Mouse (Mus musculus): ENCODE results near the gene Cbx5. TPM values are rescaled to one million over a fixed set of nuclear protein-coding genes. Genes with fewer than 3 reads are reported as not detected.

Gene Cbx5
- polyA plus RNA-seq, 1 experiment = 52.3 TPM

GRCm38 (mm10) chr15:103178767-103179166, 60.8 kb downstream of the Cbx5 start:
- Histone ChIP-seq H3K4me3 (ENCODE audit: insufficient read depth, poor library complexity, severe bottlenecking) (no peak overlapping the region), H3K36me3 (ENCODE audit: control insufficient read depth, insufficient read depth) (no peaks in the 10 kb centered on the region), H3K79me2 (ENCODE audit: control insufficient read depth, insufficient read depth) (no peaks in the 10 kb centered on the region), H3ac (ENCODE audit: control insufficient read depth, insufficient read length, low read depth) (no peak overlapping the region), H3K27me3 (ENCODE audit: control insufficient read depth, insufficient read depth, insufficient read length) (no peaks in the 10 kb centered on the region), H3K79me3 (ENCODE audit: low read depth) (no peaks in the 10 kb centered on the region)
- TF ChIP-seq CEBPB (IDR thresholded peaks at IDR 0.05; ENCODE audit: low read depth) (no peak), MAX (IDR thresholded peaks at IDR 0.05) (no peak), MYOG (IDR thresholded peaks at IDR 0.05; ENCODE audit: control insufficient read depth, extremely low read depth, insufficient read length) (no peak), FOSL1 (IDR thresholded peaks at IDR 0.05; ENCODE audit: insufficient read depth, low read length, poor library complexity, severe bottlenecking) (no peak), MYOD1 (IDR thresholded peaks at IDR 0.05; ENCODE audit: control insufficient read depth, insufficient read length, low read depth) (no peak), CTCF (IDR thresholded peaks at IDR 0.05; ENCODE audit: control insufficient read depth, insufficient read depth, insufficient read length) (no peak), USF1 (IDR thresholded peaks at IDR 0.05; ENCODE audit: low read depth) (no peak)

- Histone ChIP-seq H3K36me3 (ENCODE audit: control insufficient read depth, insufficient read depth) (no peaks in the 10 kb centered on the region), H3K27me3 (ENCODE audit: control insufficient read depth, insufficient read depth, insufficient read length) (no peaks in the 10 kb centered on the region), H3K79me3 (ENCODE audit: low read depth) (no peaks in the 10 kb centered on the region), H3ac (ENCODE audit: control insufficient read depth, insufficient read length, low read depth) (no peak overlapping the region), H3K79me2 (ENCODE audit: control insufficient read depth, insufficient read depth) (no peaks in the 10 kb centered on the region), H3K4me3 (ENCODE audit: insufficient read depth, poor library complexity, severe bottlenecking) (no peak overlapping the region)
- TF ChIP-seq CTCF (IDR thresholded peaks at IDR 0.05; ENCODE audit: control insufficient read depth, insufficient read depth, insufficient read length) (peak; percentile 93), CEBPB (IDR thresholded peaks at IDR 0.05; ENCODE audit: low read depth) (no peak)
These were observed 61.5 kb downstream of the Cbx5 start for GRCm38 (mm10) chr15:103178137-103178536.

- no peaks in the 10 kb centered on the region for H3K79me2 ChIP-seq (ENCODE audit: control insufficient read depth, insufficient read depth)
- H3K4me3 ChIP-seq (ENCODE audit: insufficient read depth, poor library complexity, severe bottlenecking) = no peak overlapping the region
- no peaks in the 10 kb centered on the region for H3K27me3 ChIP-seq (ENCODE audit: control insufficient read depth, insufficient read depth, insufficient read length)
- H3ac ChIP-seq (ENCODE audit: control insufficient read depth, insufficient read length, low read depth) = no peak overlapping the region
- H3K79me3 ChIP-seq (ENCODE audit: low read depth) = no peaks in the 10 kb centered on the region
- H3K36me3 ChIP-seq (ENCODE audit: control insufficient read depth, insufficient read depth) = no peaks in the 10 kb centered on the region
- TF ChIP-seq FOSL1 (IDR thresholded peaks at IDR 0.05; ENCODE audit: insufficient read depth, low read length, poor library complexity, severe bottlenecking) (no peak), MYOG (IDR thresholded peaks at IDR 0.05; ENCODE audit: control insufficient read depth, extremely low read depth, insufficient read length) (no peak), USF1 (IDR thresholded peaks at IDR 0.05; ENCODE audit: low read depth) (no peak), MYOD1 (IDR thresholded peaks at IDR 0.05; ENCODE audit: control insufficient read depth, insufficient read length, low read depth) (no peak), CTCF (IDR thresholded peaks at IDR 0.05; ENCODE audit: control insufficient read depth, insufficient read depth, insufficient read length) (no peak), CEBPB (IDR thresholded peaks at IDR 0.05; ENCODE audit: low read depth) (no peak), MAX (IDR thresholded peaks at IDR 0.05) (no peak)
These were observed 62.0 kb downstream of the Cbx5 start for GRCm38 (mm10) chr15:103177611-103178041.

GRCm38 (mm10) chr15:103176874-103177421, 62.7 kb downstream of the Cbx5 start:
- Histone ChIP-seq H3K79me3 (ENCODE audit: low read depth) (no peaks in the 10 kb centered on the region), H3ac (ENCODE audit: control insufficient read depth, insufficient read length, low read depth) (peak overlapping the region; percentile 6), H3K4me3 (ENCODE audit: insufficient read depth, poor library complexity, severe bottlenecking) (no peak overlapping the region), H3K36me3 (ENCODE audit: control insufficient read depth, insufficient read depth) (no peaks in the 10 kb centered on the region), H3K79me2 (ENCODE audit: control insufficient read depth, insufficient read depth) (no peaks in the 10 kb centered on the region), H3K27me3 (ENCODE audit: control insufficient read depth, insufficient read depth, insufficient read length) (no peaks in the 10 kb centered on the region)
- TF ChIP-seq MAX (IDR thresholded peaks at IDR 0.05) = peak; percentile 57
- no peak for TF ChIP-seq MYOG (IDR thresholded peaks at IDR 0.05; ENCODE audit: control insufficient read depth, extremely low read depth, insufficient read length)
- TF ChIP-seq FOSL1 (IDR thresholded peaks at IDR 0.05; ENCODE audit: insufficient read depth, low read length, poor library complexity, severe bottlenecking) = no peak
- no peak for TF ChIP-seq CEBPB (IDR thresholded peaks at IDR 0.05; ENCODE audit: low read depth)
- TF ChIP-seq MYOD1 (IDR thresholded peaks at IDR 0.05; ENCODE audit: control insufficient read depth, insufficient read length, low read depth) = no peak
- TF ChIP-seq CTCF (IDR thresholded peaks at IDR 0.05; ENCODE audit: control insufficient read depth, insufficient read depth, insufficient read length) = peak; percentile 99
- peak; percentile 58 for TF ChIP-seq USF1 (IDR thresholded peaks at IDR 0.05; ENCODE audit: low read depth)

- TF ChIP-seq FOSL1 (IDR thresholded peaks at IDR 0.05; ENCODE audit: insufficient read depth, low read length, poor library complexity, severe bottlenecking) (no peak), MAX (IDR thresholded peaks at IDR 0.05) (no peak), CTCF (IDR thresholded peaks at IDR 0.05; ENCODE audit: control insufficient read depth, insufficient read depth, insufficient read length) (no peak), MYOD1 (IDR thresholded peaks at IDR 0.05; ENCODE audit: control insufficient read depth, insufficient read length, low read depth) (no peak), MYOG (IDR thresholded peaks at IDR 0.05; ENCODE audit: control insufficient read depth, extremely low read depth, insufficient read length) (no peak), USF1 (IDR thresholded peaks at IDR 0.05; ENCODE audit: low read depth) (no peak), CEBPB (IDR thresholded peaks at IDR 0.05; ENCODE audit: low read depth) (no peak)
- no peaks in the 10 kb centered on the region for H3K27me3 ChIP-seq (ENCODE audit: control insufficient read depth, insufficient read depth, insufficient read length)
- H3K79me2 ChIP-seq (ENCODE audit: control insufficient read depth, insufficient read depth) = no peaks in the 10 kb centered on the region
- no peaks in the 10 kb centered on the region for H3K79me3 ChIP-seq (ENCODE audit: low read depth)
- H3ac ChIP-seq (ENCODE audit: control insufficient read depth, insufficient read length, low read depth) = no peak overlapping the region
- no peaks in the 10 kb centered on the region for H3K36me3 ChIP-seq (ENCODE audit: control insufficient read depth, insufficient read depth)
- no peak overlapping the region for H3K4me3 ChIP-seq (ENCODE audit: insufficient read depth, poor library complexity, severe bottlenecking)
These were observed 66.4 kb downstream of the Cbx5 start for GRCm38 (mm10) chr15:103173251-103173650.

- Histone ChIP-seq H3K79me3 (ENCODE audit: low read depth) (no peaks in the 10 kb centered on the region), H3K79me2 (ENCODE audit: control insufficient read depth, insufficient read depth) (no peaks in the 10 kb centered on the region), H3ac (ENCODE audit: control insufficient read depth, insufficient read length, low read depth) (no peak overlapping the region), H3K27me3 (ENCODE audit: control insufficient read depth, insufficient read depth, insufficient read length) (no peaks in the 10 kb centered on the region), H3K4me3 (ENCODE audit: insufficient read depth, poor library complexity, severe bottlenecking) (no peak overlapping the region), H3K36me3 (ENCODE audit: control insufficient read depth, insufficient read depth) (no peaks in the 10 kb centered on the region)
- TF ChIP-seq CTCF (IDR thresholded peaks at IDR 0.05; ENCODE audit: control insufficient read depth, insufficient read depth, insufficient read length) (peak; percentile 87), MYOD1 (IDR thresholded peaks at IDR 0.05; ENCODE audit: control insufficient read depth, insufficient read length, low read depth) (peak; percentile 75), MAX (IDR thresholded peaks at IDR 0.05) (peak; percentile 77), MYOG (IDR thresholded peaks at IDR 0.05; ENCODE audit: control insufficient read depth, extremely low read depth, insufficient read length) (no peak), USF1 (IDR thresholded peaks at IDR 0.05; ENCODE audit: low read depth) (no peak)
These were observed 67.1 kb downstream of the Cbx5 start for GRCm38 (mm10) chr15:103172537-103172936.

Measured in C2C12 (cell line).